Mouse (Mus musculus): ENCODE measurements around the gene Pi16. TPM values are rescaled to one million over a fixed set of nuclear protein-coding genes. Genes with fewer than 3 reads are reported as not detected.

The Pi16 gene
- polyA plus RNA-seq, 1 experiment from 2014 or later, result 4.1 TPM

GRCm38 (mm10) chr17:29323625-29324024, 6.1 kb downstream of the Pi16 start:
- Histone ChIP-seq H3K27ac (no peak overlapping the region), H3K4me2 (ENCODE audit: low read length) (no peak overlapping the region), H3K9ac (ENCODE audit: low read depth, low read length) (no peak overlapping the region), H3K27me3 (ENCODE audit: insufficient read depth, low read length) (no peaks in the 10 kb centered on the region), H3K4me3 (replicated peaks; ENCODE audit: low read depth, low read length) (no peak overlapping the region), H3K4me1 (replicated peaks; ENCODE audit: insufficient read depth, low read length) (peaks cover 4% of the 10 kb centered on the region; the same call in 1 of the 2 replicates), H3K9me3 (replicated peaks; ENCODE audit: low read length) (no peaks in the 10 kb centered on the region), H3K36me3 (ENCODE audit: insufficient read depth, low read length) (no peaks in the 10 kb centered on the region)
- ATAC-seq (replicated peaks; ENCODE audit: low FRiP score, low read depth), result no peak
- TF ChIP-seq CTCF (IDR thresholded peaks at IDR 0.05; ENCODE audit: low read depth), result no peak
- DNase-seq (ENCODE audit: low spot score), result no peak
- 87% methylated on average over 3 of the region's 3 CpGs for WGBS

- no peak overlapping the region for H3K4me3 ChIP-seq (replicated peaks; ENCODE audit: low read depth, low read length)
- no peak overlapping the region for H3K27ac ChIP-seq
- H3K9me3 ChIP-seq (replicated peaks; ENCODE audit: low read length), result no peaks in the 10 kb centered on the region
- 75% methylated on average over 13 of the region's 13 CpGs for WGBS
- no peak overlapping the region for H3K9ac ChIP-seq (ENCODE audit: low read depth, low read length)
- H3K4me1 ChIP-seq (replicated peaks; ENCODE audit: insufficient read depth, low read length), result peaks cover 4% of the 10 kb centered on the region; the same call in 1 of the 2 replicates
- H3K27me3 ChIP-seq (ENCODE audit: insufficient read depth, low read length), result no peaks in the 10 kb centered on the region
- peaks cover 9% of the 10 kb centered on the region; the same call in 1 of the 2 replicates for H3K36me3 ChIP-seq (ENCODE audit: insufficient read depth, low read length)
- DNase-seq (ENCODE audit: low spot score) (no peak), ATAC-seq (replicated peaks; ENCODE audit: low FRiP score, low read depth) (no peak)
- no peak overlapping the region for H3K4me2 ChIP-seq (ENCODE audit: low read length)
- no peak for TF ChIP-seq CTCF (IDR thresholded peaks at IDR 0.05; ENCODE audit: low read depth)
Measured at GRCm38 (mm10) chr17:29325831-29326230, 8.4 kb downstream of the Pi16 start.

DNA sequence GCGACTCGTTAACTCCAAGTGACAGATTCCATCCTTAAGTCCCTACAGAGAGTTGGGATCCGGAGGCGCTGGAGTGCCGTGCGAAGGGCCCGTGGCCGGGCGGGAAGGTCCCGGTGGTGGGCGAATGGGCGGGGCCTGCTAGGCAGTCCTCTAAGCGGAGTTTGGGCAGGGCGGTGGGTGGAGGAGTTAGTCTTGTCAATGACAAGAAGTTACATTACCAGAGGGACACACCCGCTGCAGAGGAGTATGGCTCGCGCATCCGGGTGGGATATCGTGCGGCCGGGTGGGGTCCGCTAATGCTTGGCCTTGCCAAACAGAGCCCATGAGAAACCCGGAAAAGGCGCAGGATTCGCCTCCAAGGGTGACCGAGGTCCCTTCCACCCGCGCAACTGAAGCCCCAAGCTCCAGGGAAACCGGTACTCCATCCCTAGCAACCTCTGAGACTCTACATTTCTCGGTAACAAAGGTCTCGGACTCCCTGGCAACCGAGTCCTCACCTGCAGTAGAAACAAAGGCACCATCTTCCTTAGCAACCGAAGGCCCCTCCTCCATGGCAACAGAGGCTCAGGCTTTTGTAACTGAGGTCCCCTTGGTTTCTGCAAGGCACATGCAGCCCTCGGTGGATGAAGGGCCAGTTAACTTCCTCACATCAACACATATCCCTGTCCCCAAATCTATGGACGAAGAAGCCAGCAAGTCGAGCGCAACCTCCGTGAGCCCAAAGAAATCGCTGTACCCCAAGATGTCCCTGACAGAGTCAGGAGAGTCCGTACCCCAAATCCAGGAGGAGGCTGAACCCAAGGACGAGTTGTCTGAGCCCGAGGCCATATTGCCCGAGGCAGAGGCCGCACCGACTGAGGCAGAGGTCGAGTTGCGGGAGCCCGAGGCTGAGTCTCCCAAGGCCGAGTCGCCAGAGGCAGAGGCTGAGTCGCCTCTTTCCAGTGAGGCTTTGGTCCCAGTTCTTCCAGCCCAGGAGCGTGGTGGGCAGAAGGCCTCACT, 9.3 kb downstream of the Pi16 start:
- Histone ChIP-seq H3K4me3 (replicated peaks; ENCODE audit: low read depth, low read length) (no peak overlapping the region; the same call in 1 of the 2 replicates), H3K9ac (ENCODE audit: low read depth, low read length) (peak overlapping the region; percentile 37; the same call in 1 of the 2 replicates), H3K27me3 (ENCODE audit: insufficient read depth, low read length) (no peaks in the 10 kb centered on the region), H3K4me2 (ENCODE audit: low read length) (peak overlapping the region; percentile 46), H3K27ac (no peak overlapping the region), H3K4me1 (replicated peaks; ENCODE audit: insufficient read depth, low read length) (peaks cover 4% of the 10 kb centered on the region; the same call in 1 of the 2 replicates), H3K9me3 (replicated peaks; ENCODE audit: low read length) (no peaks in the 10 kb centered on the region), H3K36me3 (ENCODE audit: insufficient read depth, low read length) (peaks cover 14% of the 10 kb centered on the region)
- no peak for ATAC-seq (replicated peaks; ENCODE audit: low FRiP score, low read depth)
- TF ChIP-seq CTCF (IDR thresholded peaks at IDR 0.05; ENCODE audit: low read depth), result no peak
- WGBS, result 27% methylated on average over 52 of the region's 52 CpGs
- DNase-seq (ENCODE audit: low spot score), result no peak

DNA sequence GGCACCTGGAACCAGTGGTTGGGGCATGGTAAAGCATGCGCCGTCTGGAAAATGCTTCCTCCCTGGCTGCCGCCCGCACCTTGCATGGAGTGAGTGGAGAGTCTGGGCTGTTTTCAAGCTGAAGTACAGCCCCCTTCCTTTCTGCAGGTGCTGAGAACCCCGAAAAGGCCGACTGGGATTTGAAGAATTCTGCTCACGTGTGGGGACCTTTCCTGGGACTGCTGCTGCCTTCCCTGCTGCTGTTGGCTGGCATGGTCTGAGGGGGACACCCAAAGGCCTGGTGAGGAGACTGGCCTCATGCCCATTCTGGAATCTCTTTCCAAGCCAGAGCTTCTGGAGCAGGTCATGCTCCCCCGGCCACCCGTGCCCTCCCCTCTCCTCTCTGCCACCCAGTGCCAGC, 10.2 kb downstream of the Pi16 start:
- 77% methylated on average over 9 of the region's 9 CpGs for WGBS
- ATAC-seq (replicated peaks; ENCODE audit: low FRiP score, low read depth), result no peak

DNA sequence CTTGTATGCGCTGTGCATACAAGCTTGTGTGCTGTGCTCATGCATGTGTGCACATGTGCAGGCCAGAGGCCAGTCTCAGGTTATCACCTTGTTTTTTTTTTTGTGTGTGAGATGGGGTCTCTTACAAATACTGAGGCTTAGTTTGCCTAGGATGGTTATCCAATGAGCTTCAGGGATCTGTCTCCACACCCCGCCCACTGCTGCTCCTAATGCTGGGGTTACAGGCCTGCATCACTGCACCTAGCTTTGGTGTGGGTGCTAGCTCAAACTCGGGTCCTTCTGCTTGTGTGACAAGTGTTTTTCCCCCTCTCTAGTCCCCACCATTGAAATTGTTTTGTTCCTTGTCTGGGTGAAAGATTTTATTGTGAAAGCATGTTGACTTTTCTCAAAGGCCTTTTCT, 12.7 kb downstream of the Pi16 start:
- H3K9me3 ChIP-seq (replicated peaks; ENCODE audit: low read length), result no peaks in the 10 kb centered on the region
- peaks cover 37% of the 10 kb centered on the region for H3K36me3 ChIP-seq (ENCODE audit: insufficient read depth, low read length)
- no peak for DNase-seq (ENCODE audit: low spot score)
- H3K4me2 ChIP-seq (ENCODE audit: low read length), result no peak overlapping the region
- TF ChIP-seq CTCF (IDR thresholded peaks at IDR 0.05; ENCODE audit: low read depth), result no peak
- H3K9ac ChIP-seq (ENCODE audit: low read depth, low read length), result no peak overlapping the region
- 83% methylated on average over 3 of the region's 3 CpGs for WGBS
- H3K4me3 ChIP-seq (replicated peaks; ENCODE audit: low read depth, low read length), result no peak overlapping the region
- 0 out of 2 replicates have a peak overlapping the region, but pooled peaks have one; percentile 19 for H3K27ac ChIP-seq
- no peak for ATAC-seq (replicated peaks; ENCODE audit: low FRiP score, low read depth)
- no peaks in the 10 kb centered on the region for H3K27me3 ChIP-seq (ENCODE audit: insufficient read depth, low read length)
- H3K4me1 ChIP-seq (replicated peaks; ENCODE audit: insufficient read depth, low read length), result peaks cover 4% of the 10 kb centered on the region; the same call in 1 of the 2 replicates

More for the DNA sequence above, 10.2 kb downstream of the Pi16 start:
- Histone ChIP-seq H3K4me2 (ENCODE audit: low read length) (no peak overlapping the region), H3K4me1 (replicated peaks; ENCODE audit: insufficient read depth, low read length) (peaks cover 4% of the 10 kb centered on the region; the same call in 1 of the 2 replicates), H3K9me3 (replicated peaks; ENCODE audit: low read length) (no peaks in the 10 kb centered on the region), H3K4me3 (replicated peaks; ENCODE audit: low read depth, low read length) (no peak overlapping the region), H3K36me3 (ENCODE audit: insufficient read depth, low read length) (peaks cover 22% of the 10 kb centered on the region), H3K27me3 (ENCODE audit: insufficient read depth, low read length) (no peaks in the 10 kb centered on the region), H3K27ac (no peak overlapping the region), H3K9ac (ENCODE audit: low read depth, low read length) (no peak overlapping the region)
- DNase-seq (ENCODE audit: low spot score), result no peak
- no peak for TF ChIP-seq CTCF (IDR thresholded peaks at IDR 0.05; ENCODE audit: low read depth)

GRCm38 (mm10) chr17:29330671-29331410, 13.4 kb downstream of the Pi16 start:
- Histone ChIP-seq H3K4me1 (replicated peaks; ENCODE audit: insufficient read depth, low read length) (peaks cover 4% of the 10 kb centered on the region; the same call in 1 of the 2 replicates), H3K4me3 (replicated peaks; ENCODE audit: low read depth, low read length) (no peak overlapping the region), H3K36me3 (ENCODE audit: insufficient read depth, low read length) (peaks cover 43% of the 10 kb centered on the region), H3K27me3 (ENCODE audit: insufficient read depth, low read length) (no peaks in the 10 kb centered on the region), H3K9me3 (replicated peaks; ENCODE audit: low read length) (no peaks in the 10 kb centered on the region), H3K27ac (peak overlapping the region; percentile 19; the same call in 1 of the 2 replicates), H3K4me2 (ENCODE audit: low read length) (no peak overlapping the region), H3K9ac (ENCODE audit: low read depth, low read length) (no peak overlapping the region)
- ATAC-seq (replicated peaks; ENCODE audit: low FRiP score, low read depth) (peak; percentile 64), DNase-seq (ENCODE audit: low spot score) (peak; percentile 57)
- peak; percentile 58 for TF ChIP-seq CTCF (IDR thresholded peaks at IDR 0.05; ENCODE audit: low read depth)
- 32% methylated on average over 5 of the region's 5 CpGs for WGBS
